Mouse (Mus musculus): Measurements from ENCODE around the gene Dhtkd1. TPM values are rescaled to one million over a fixed set of nuclear protein-coding genes. Genes with fewer than 3 reads are reported as not detected.

Dhtkd1 gene
- polyA plus RNA-seq, 1 experiment from 2014 or later, result 4.6 TPM

GRCm38 (mm10) chr2:5946876-5947275 is 4.3 kb upstream of the Dhtkd1 start:
- H3K27ac ChIP-seq, result no peak overlapping the region
- no peak overlapping the region for H3K4me2 ChIP-seq
- no peak overlapping the region for H3K4me3 ChIP-seq
- 88% methylated on average over 3 of the region's 3 CpGs for WGBS
- no peaks in the 10 kb centered on the region for H3K27me3 ChIP-seq
- H3K36me3 ChIP-seq (ENCODE audit: poor library complexity, severe bottlenecking), result no peaks in the 10 kb centered on the region
- no peak for ATAC-seq
- H3K4me1 ChIP-seq, result peaks cover 15% of the 10 kb centered on the region
- no peak overlapping the region for H3K9ac ChIP-seq
- no peaks in the 10 kb centered on the region for H3K9me3 ChIP-seq (replicated peaks)

GRCm38 (mm10) chr2:5945629-5946028 is 3.0 kb upstream of the Dhtkd1 start:
- ATAC-seq, result no peak
- Histone ChIP-seq H3K27ac (no peak overlapping the region), H3K4me1 (peaks cover 19% of the 10 kb centered on the region), H3K9me3 (replicated peaks) (no peaks in the 10 kb centered on the region), H3K27me3 (no peaks in the 10 kb centered on the region), H3K4me2 (no peak overlapping the region), H3K9ac (no peak overlapping the region), H3K4me3 (no peak overlapping the region), H3K36me3 (ENCODE audit: poor library complexity, severe bottlenecking) (no peaks in the 10 kb centered on the region)
- WGBS, result 90% methylated on average over 1 of the region's 1 CpGs

GRCm38 (mm10) chr2:5943071-5943470 is 479 bp upstream of the Dhtkd1 start:
- H3K27me3 ChIP-seq, result no peaks in the 10 kb centered on the region
- 38% methylated on average over 4 of the region's 4 CpGs for WGBS
- H3K36me3 ChIP-seq (ENCODE audit: poor library complexity, severe bottlenecking), result no peaks in the 10 kb centered on the region
- H3K4me2 ChIP-seq, result peak overlapping the region; percentile 65
- ATAC-seq, result peak; percentile 36
- H3K4me1 ChIP-seq, result peaks cover 13% of the 10 kb centered on the region
- H3K9ac ChIP-seq, result no peak overlapping the region
- no peaks in the 10 kb centered on the region for H3K9me3 ChIP-seq (replicated peaks)
- H3K4me3 ChIP-seq, result peak overlapping the region; percentile 49
- no peak overlapping the region for H3K27ac ChIP-seq

- H3K36me3 ChIP-seq (ENCODE audit: poor library complexity, severe bottlenecking), result no peaks in the 10 kb centered on the region
- H3K4me3 ChIP-seq, result peak overlapping the region; percentile 49
- H3K9ac ChIP-seq, result peak overlapping the region; percentile 69
- 59% methylated on average over 11 of the region's 11 CpGs for WGBS
- H3K27me3 ChIP-seq, result no peaks in the 10 kb centered on the region
- no peak overlapping the region for H3K27ac ChIP-seq
- no peaks in the 10 kb centered on the region for H3K9me3 ChIP-seq (replicated peaks)
- peaks cover 13% of the 10 kb centered on the region for H3K4me1 ChIP-seq
- H3K4me2 ChIP-seq, result peak overlapping the region; percentile 65
- peak; percentile 12; the same call in 1 of the 2 replicates for ATAC-seq
These were observed 654 bp downstream of the Dhtkd1 start for GRCm38 (mm10) chr2:5941861-5942415.

GRCm38 (mm10) chr2:5940936-5941335 is 1.7 kb downstream of the Dhtkd1 start:
- H3K4me2 ChIP-seq, result no peak overlapping the region
- no peaks in the 10 kb centered on the region for H3K36me3 ChIP-seq (ENCODE audit: poor library complexity, severe bottlenecking)
- no peak overlapping the region for H3K4me3 ChIP-seq
- H3K27me3 ChIP-seq, result no peaks in the 10 kb centered on the region
- WGBS, result 95% methylated on average over 9 of the region's 9 CpGs
- no peak overlapping the region for H3K27ac ChIP-seq
- no peak overlapping the region for H3K9ac ChIP-seq
- no peak for ATAC-seq
- no peaks in the 10 kb centered on the region for H3K9me3 ChIP-seq (replicated peaks)
- H3K4me1 ChIP-seq, result peaks cover 13% of the 10 kb centered on the region

GRCm38 (mm10) chr2:5939911-5940310 is 2.7 kb downstream of the Dhtkd1 start:
- no peak overlapping the region for H3K27ac ChIP-seq
- H3K4me1 ChIP-seq, result peaks cover 13% of the 10 kb centered on the region
- WGBS, result 80% methylated on average over 13 of the region's 14 CpGs
- no peaks in the 10 kb centered on the region for H3K27me3 ChIP-seq
- ATAC-seq, result no peak
- H3K4me2 ChIP-seq, result no peak overlapping the region
- no peaks in the 10 kb centered on the region for H3K9me3 ChIP-seq (replicated peaks)
- no peak overlapping the region for H3K9ac ChIP-seq
- H3K4me3 ChIP-seq, result no peak overlapping the region
- no peaks in the 10 kb centered on the region for H3K36me3 ChIP-seq (ENCODE audit: poor library complexity, severe bottlenecking)

- no peak overlapping the region for H3K4me3 ChIP-seq
- H3K9me3 ChIP-seq (replicated peaks), result no peaks in the 10 kb centered on the region
- no peak overlapping the region for H3K4me2 ChIP-seq
- peaks cover 13% of the 10 kb centered on the region for H3K4me1 ChIP-seq
- H3K9ac ChIP-seq, result no peak overlapping the region
- H3K36me3 ChIP-seq (ENCODE audit: poor library complexity, severe bottlenecking), result no peaks in the 10 kb centered on the region
- no peak for ATAC-seq
- H3K27me3 ChIP-seq, result no peaks in the 10 kb centered on the region
- H3K27ac ChIP-seq, result no peak overlapping the region
- WGBS, result 91% methylated on average over 3 of the region's 3 CpGs
These were observed 3.3 kb downstream of the Dhtkd1 start for GRCm38 (mm10) chr2:5939319-5939718.

GRCm38 (mm10) chr2:5936550-5936949 is 6.0 kb downstream of the Dhtkd1 start:
- Histone ChIP-seq H3K4me1 (peaks cover 4% of the 10 kb centered on the region; the same call in 1 of the 2 replicates), H3K36me3 (ENCODE audit: poor library complexity, severe bottlenecking) (no peaks in the 10 kb centered on the region), H3K4me2 (no peak overlapping the region), H3K9me3 (replicated peaks) (no peaks in the 10 kb centered on the region), H3K27ac (no peak overlapping the region), H3K4me3 (no peak overlapping the region), H3K27me3 (no peaks in the 10 kb centered on the region), H3K9ac (no peak overlapping the region)
- WGBS, result 92% methylated on average over 4 of the region's 4 CpGs
- ATAC-seq, result no peak

GRCm38 (mm10) chr2:5936068-5936467 is 6.5 kb downstream of the Dhtkd1 start:
- no peak overlapping the region for H3K9ac ChIP-seq

GRCm38 (mm10) chr2:5934936-5935335 is 7.7 kb downstream of the Dhtkd1 start:
- Histone ChIP-seq H3K27ac (no peak overlapping the region), H3K27me3 (no peaks in the 10 kb centered on the region), H3K4me3 (no peak overlapping the region), H3K4me2 (no peak overlapping the region), H3K4me1 (no peaks in the 10 kb centered on the region), H3K9ac (no peak overlapping the region), H3K9me3 (replicated peaks) (no peaks in the 10 kb centered on the region), H3K36me3 (ENCODE audit: poor library complexity, severe bottlenecking) (0 out of 2 replicates have a peak, but pooled peaks cover 3% of the 10 kb centered on the region)
- WGBS, result 96% methylated on average over 3 of the region's 3 CpGs
- ATAC-seq, result no peak

More at GRCm38 (mm10) chr2:5936068-5936467, 6.5 kb downstream of the Dhtkd1 start:
- Histone ChIP-seq H3K4me2 (no peak overlapping the region), H3K4me1 (peaks cover 1% of the 10 kb centered on the region; the same call in 1 of the 2 replicates), H3K36me3 (ENCODE audit: poor library complexity, severe bottlenecking) (no peaks in the 10 kb centered on the region), H3K9me3 (replicated peaks) (no peaks in the 10 kb centered on the region), H3K27me3 (no peaks in the 10 kb centered on the region), H3K4me3 (no peak overlapping the region), H3K27ac (no peak overlapping the region)
- no peak for ATAC-seq
- WGBS, result 77% methylated on average over 6 of the region's 6 CpGs

GRCm38 (mm10) chr2:5931938-5932337 is 10.7 kb downstream of the Dhtkd1 start:
- Histone ChIP-seq H3K9ac (no peak overlapping the region), H3K4me3 (no peak overlapping the region), H3K9me3 (replicated peaks) (no peaks in the 10 kb centered on the region), H3K27ac (no peak overlapping the region), H3K36me3 (ENCODE audit: poor library complexity, severe bottlenecking) (peaks cover 11% of the 10 kb centered on the region), H3K4me2 (no peak overlapping the region), H3K4me1 (no peaks in the 10 kb centered on the region), H3K27me3 (no peaks in the 10 kb centered on the region)
- no peak for ATAC-seq
- 89% methylated on average over 5 of the region's 5 CpGs for WGBS

GRCm38 (mm10) chr2:5930291-5931054 is 12.1 kb downstream of the Dhtkd1 start:
- WGBS, result 93% methylated on average over 18 of the region's 18 CpGs
- ATAC-seq, result no peak
- H3K4me1 ChIP-seq, result no peaks in the 10 kb centered on the region
- no peaks in the 10 kb centered on the region for H3K27me3 ChIP-seq
- H3K9ac ChIP-seq, result no peak overlapping the region
- H3K4me3 ChIP-seq, result no peak overlapping the region
- H3K9me3 ChIP-seq (replicated peaks), result no peaks in the 10 kb centered on the region
- no peak overlapping the region for H3K4me2 ChIP-seq
- H3K27ac ChIP-seq, result no peak overlapping the region
- peaks cover 12% of the 10 kb centered on the region for H3K36me3 ChIP-seq (ENCODE audit: poor library complexity, severe bottlenecking)
